Mouse (Mus musculus) thymus, postnatal 14 days (tissue): ENCODE data around the gene Evc2.

ENCODE experiments used
- DNase-seq: peaks from one replicate; pipeline ENCODE4 v3.0.0; 2021

Evc2 gene

DNA sequence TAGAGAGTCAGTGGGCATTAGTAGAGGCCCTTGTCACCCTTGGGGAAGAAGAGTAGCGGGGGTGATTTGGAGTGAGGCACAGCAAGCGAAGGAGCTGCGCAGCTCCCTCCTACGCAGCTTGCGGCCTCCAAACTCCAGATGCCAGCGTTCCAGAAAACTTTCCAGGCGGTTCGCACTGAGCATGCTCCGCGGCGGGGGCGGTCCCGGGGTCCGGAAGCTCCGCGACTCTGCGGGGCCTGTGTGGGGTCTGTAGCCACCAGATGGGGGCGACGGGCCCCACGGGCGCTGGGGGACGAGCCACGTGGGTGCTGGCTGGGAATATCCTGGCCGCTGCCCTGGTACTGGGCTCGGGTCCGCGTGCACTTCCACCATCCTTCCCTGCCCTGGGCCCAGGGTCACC is at the start of gene Evc2:
TSS of gene Evc2 (plus strand) at position 212 of the 400 bp plus-strand sequence.
- peak; percentile 9 for DNase-seq

DNA sequence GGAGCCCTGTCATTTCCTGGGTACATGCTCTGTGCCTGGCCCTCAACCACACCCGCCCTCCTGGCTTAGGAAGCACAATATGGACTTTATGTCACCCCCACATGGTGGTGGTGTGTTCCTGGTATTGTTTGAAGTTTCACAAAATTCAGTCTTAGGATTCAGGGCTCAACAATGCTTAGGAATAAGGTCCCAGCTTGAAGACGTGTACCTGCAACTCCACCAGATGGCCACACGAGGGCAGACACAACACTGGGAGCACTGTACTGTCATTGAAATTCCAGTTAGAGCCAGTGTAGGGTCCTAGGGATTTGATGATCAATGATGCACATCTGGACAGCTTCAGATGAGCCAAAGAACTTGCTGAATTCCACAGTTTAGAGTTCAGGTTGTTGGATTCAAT is 49.1 kb upstream of the Evc2 start:
- DNase-seq = peak; percentile 39

DNA sequence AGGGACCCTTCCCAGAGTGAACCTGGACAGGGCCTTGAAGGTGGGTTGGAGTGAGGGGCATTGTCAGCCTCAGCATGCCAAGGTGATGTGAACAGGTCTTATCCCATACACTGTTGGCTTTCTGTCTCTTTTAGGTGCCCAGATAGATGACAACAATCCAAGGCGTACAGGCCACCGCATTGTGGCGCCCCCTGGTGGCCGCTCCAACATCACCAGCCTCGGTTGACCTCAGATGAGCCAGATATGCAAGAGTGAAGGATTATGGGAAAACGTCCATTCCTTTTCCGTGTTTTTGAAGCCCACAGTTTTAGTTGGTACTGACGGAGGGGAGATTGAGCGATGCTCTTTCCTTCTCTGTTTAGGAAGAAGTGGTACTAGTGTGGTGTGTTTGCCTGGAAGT is 47.3 kb upstream of the Evc2 start:
- peak; percentile 32 for DNase-seq

DNA sequence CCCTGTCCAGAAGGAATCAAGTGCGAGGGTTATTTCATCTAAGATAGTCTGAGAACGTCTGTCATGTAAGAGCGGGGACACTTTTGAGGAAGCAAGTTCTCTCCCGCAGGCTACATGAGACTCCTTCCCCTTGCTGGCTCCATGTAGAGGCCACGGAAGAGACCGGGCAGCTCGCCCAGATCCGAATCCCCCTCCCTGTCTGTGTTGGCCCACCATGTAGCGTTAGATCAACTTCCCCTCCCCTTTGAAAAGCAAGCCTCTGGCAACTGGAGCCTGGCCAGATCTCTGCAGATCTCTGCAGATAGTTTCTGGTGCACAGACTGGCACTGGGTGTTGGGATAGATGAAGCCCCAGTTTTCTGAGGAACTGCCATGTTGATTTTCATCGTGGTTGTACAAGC is 41.6 kb upstream of the Evc2 start:
- DNase-seq = no peak

DNA sequence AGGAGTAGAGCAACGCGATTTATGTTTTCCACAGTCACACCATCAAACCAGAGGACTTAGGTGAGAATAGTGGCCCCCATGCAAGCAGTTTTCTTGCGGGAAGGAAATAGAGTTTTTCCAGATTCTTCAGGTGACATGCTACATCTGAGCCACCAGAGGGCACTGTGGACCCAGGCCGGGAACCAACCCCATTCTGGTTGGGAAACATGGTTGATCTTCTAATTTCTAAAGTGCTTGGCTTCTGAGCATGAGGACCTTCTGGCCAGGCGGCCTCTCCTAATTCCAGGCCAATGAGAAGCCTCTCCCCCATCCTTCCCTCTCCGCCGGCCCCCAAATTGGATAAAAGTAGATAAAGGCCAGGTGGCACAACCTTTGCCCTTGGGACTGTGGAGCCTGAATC is 39.9 kb upstream of the Evc2 start:
- peak; percentile 11 for DNase-seq

- no peak for DNase-seq
Measured at GRCm38 (mm10) chr5:37310026-37310425, 28.3 kb upstream of the Evc2 start.

DNA sequence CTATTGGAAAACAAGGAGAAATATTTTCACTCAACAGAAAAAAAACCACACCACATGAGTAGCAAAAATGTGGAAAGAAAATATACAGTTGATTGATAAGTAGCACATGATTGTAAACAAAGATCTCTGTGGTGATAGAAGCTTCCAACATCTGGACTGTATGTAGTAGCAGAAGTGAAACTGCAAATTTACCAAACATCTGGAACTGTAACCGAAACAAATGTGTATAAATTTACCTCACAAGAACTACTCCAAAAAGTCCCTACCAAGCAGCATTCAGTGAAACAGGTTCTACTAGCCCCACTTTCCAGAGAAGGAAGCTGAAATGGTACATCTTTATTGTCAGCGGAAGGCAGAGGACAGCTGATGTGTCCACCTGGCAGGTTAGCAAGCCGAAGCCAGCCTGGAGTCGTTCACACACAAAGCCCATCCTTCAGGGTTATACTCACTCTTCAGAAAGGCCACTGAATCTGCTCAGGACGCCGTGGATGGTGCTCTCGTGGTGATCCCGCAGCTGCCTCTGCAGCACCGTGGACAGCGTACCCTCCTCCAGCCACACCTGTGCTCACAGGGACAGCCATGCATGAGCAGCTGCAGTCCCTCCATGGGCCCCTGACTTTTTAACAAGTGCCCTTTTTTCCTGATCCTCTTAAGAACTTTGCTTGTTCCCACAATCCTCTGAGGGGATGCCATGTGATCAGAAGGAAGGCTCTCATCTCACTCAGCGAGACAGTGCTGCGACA is 25.1 kb upstream of the Evc2 start:
- no peak for DNase-seq

DNA sequence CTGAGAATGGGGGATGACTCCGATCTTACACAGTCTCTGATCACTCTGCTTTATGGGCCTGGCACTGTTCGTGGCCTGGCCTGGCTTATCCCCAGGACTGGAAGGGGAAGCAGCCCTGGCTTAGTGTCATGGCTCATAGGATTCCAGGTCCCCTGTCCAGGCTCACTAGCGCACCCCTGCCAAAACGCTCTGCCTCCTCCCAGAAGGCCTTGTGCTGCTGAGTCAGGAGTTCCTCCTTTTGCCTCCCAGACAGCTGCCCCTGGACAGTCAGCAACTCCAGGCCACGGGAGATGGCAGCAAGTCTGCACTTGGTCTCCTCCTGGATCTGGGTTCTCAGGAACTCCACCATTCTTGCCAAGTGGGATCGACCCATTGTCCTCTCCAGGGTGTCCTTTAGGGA is 19.6 kb upstream of the Evc2 start:
- DNase-seq = no peak

- no peak for DNase-seq
Measured at GRCm38 (mm10) chr5:37320174-37320573, 18.1 kb upstream of the Evc2 start.

DNA sequence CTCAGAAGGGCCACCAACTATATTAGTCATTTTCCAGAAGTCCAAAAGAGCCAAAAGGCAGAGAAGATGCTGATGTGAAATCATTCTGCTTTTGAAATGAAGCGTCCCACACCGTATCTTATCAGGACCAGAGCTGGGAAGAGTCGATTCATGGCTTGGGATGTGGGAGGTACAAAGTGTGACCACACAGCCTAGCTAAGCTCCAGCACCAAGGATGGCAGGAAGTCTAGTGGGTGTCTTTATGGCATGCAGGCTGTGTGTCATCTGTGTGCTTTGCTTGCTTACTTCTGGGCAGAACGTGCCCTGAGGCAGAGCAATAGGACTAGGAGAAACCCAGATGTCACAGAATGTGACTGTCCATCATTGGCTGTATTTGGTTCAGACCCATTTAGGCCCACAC is 17.5 kb upstream of the Evc2 start:
- no peak for DNase-seq

GRCm38 (mm10) chr5:37326675-37327074 is 11.6 kb upstream of the Evc2 start:
- no peak for DNase-seq

- DNase-seq = no peak
Measured at GRCm38 (mm10) chr5:37330449-37331132, 7.7 kb upstream of the Evc2 start.

DNA sequence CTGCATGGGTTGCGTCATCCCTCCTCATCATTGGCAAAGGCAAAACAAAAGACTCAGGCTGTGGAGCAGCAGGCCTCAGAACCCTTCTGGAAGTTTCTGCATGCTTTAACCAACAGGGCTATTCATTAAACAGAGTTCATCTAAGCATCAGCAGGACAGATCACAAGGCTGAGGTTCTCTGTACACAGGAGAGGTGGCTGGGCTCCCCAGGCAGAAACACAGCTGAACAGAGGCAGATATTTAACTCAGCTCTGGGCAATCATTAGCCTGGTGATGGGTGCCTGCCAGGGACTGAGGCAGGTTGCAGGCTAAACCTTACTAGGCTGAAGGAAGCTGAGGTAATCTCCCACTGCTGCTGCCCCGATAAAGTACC is 7.2 kb upstream of the Evc2 start:
- DNase-seq = no peak

DNA sequence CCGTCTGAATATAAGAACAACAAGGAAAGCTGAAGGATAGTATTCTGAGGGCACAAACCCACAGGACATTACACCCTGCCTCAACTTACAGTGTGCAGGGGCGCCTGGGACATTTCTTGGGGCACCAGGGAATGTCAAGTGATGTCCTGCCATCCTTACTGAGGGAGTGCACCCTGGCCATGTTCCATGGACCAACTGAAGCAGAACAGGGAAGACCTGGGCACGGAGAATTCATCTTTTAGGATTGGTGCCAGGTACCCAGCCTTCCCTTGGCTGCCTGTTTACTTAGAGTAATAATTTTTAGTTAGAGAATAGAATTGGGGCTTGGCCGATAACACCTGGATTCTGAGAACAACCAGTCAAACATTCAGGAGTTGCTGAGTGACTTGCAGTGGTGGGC is 6.2 kb upstream of the Evc2 start:
- DNase-seq = no peak

GRCm38 (mm10) chr5:37335061-37335460 is 3.2 kb upstream of the Evc2 start:
- DNase-seq = no peak

DNA sequence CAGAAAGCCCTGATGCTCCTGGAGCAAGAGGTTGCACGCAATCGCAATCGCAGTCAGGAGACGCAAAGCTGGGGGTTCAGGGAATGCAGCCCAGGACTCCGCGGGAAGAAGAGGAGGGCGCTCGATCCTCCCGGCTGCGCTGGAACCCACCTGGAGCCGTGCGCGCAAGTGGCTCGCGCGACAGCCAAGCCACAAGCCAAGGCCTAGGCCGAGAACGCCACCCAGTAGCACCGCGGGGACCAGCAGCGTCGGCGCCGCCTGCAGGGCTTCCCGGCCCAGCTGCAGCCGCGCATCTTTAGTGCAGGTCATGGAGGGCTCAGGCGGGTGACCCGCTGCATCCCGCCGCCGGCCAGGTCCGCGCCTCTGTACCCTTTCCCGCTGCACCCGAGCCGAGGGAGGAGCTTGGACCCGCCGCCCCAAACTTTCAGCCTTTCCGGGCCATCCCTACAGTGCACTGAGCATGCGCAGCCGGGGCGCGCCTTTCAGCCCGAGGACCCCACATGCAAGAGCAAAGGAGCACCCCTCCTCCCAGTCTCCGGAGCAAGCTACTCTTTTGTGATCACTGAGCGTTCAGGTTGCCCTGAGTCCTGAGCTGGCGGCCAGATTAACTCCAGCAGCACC is 1.7 kb upstream of the Evc2 start, which contains the start of gene Evc:
TSS of gene Evc (minus strand) at position 410 of the 621 bp plus-strand sequence.
- peak; percentile 19 for DNase-seq

DNA sequence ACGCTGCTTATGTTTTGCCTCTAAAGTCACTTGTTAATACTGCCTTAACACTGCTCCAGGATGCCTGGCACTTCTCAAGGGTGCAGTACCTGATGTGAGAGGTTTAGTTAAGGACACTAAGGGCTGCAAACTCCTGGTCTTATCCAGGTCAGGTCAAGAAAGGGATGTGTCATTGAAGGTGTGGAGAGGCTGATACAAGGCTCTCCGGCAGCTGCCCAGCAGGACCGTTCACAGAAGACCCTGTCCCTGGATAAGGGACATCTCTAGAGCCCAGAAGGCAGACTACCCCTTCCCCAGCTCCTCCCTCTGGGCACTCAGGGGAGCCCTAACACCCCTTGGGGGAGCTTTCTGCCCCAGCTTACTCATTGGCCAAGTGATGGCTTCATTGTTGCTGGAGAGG is 603 bp upstream of the Evc2 start:
- no peak for DNase-seq

GRCm38 (mm10) chr5:37343962-37344361 is 5.7 kb downstream of the Evc2 start:
- no peak for DNase-seq

- no peak for DNase-seq
Measured at GRCm38 (mm10) chr5:37351791-37352190, 13.5 kb downstream of the Evc2 start.

- DNase-seq = peak; percentile 29
Measured at GRCm38 (mm10) chr5:37354385-37354784, 16.1 kb downstream of the Evc2 start.

- no peak for DNase-seq
Measured at GRCm38 (mm10) chr5:37356027-37356426, 17.7 kb downstream of the Evc2 start.

DNA sequence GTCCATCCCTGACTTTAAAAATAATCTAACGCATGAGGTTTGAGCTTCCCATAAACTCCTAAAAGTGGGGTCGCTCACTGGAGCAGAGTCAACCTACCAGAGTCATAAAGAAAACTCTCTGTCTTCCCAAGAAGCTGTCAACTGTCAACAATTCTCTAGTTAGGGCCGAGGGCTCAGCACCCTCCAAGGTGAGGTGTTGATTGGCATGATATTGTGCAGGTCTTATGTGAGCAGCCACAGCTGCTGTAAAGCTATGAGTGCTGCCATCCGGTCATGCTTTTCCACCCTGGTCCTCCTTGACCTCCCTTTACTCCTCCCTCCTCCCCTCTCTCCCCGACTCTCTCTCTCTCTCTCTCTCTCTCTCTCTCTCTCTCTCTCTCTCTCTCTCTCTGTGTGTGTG is 24.3 kb downstream of the Evc2 start:
- no peak for DNase-seq

DNA sequence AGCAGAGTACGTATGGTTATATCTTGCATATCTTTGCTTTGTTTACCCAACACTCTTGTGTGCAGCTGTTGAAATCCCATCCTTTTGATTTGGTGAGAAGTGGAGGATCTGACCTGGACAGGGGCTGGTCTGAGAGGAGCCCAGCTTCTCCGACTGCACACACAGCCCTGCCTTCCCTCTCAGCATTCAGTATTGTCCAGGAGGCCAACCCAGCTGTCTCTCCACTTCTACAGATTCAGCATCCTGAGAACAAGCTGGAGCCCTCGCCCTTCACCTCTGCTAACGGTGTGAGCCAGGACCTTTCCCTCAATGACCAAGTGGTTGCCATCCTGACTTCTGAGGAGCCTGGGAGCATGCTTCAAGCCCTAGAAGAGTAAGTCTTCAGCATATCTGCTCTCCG is 25.0 kb downstream of the Evc2 start:
- DNase-seq = no peak

DNA sequence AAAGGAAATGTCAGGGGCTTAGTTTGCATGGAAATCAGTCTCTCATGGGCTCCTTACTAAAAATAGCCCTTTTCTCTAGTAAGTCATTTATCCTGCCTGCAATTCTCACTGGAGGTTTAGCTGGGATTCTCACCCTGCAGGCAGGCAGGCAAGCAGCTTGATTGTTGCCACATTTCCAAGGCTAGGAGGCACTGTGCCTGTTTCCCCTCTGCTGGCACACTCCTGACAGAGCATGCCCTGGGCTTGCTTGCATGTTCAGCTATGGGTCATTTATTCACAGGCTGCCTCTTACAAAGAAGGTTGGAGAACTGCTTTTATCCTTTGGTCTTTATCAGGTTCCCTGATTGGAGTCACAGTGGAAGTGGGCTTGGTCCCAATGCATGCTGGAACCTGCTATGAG is 27.5 kb downstream of the Evc2 start:
- no peak for DNase-seq
